24 mouse cellular contexts compared by ENCODE assay signal in genomic region chr6:86164028-86164427, GRCm38 (mm10).
"Had no signal": no experiment of that assay in that cellular context is flagged by ENCODE, and none has a peak within 500 bp of the region (broad histone marks: within the 10 kb centered on the region; RNA-seq: fewer than 3 reads in every experiment).

No protein-coding gene starts in this region.

- H3K9ac ChIP-seq: forebrain, postnatal 0 days; heart, embryonic 13.5 days; heart, embryonic 15.5 days; hindbrain, embryonic 13.5 days; hindbrain, embryonic 15.5 days; kidney, embryonic 15.5 days; limb, embryonic 13.5 days; limb, embryonic 15.5 days; liver, embryonic 12.5 days had no signal

- H3K36me3 ChIP-seq: heart, embryonic 13.5 days; heart, embryonic 15.5 days; hindbrain, embryonic 13.5 days; hindbrain, embryonic 15.5 days; kidney, embryonic 15.5 days; limb, embryonic 13.5 days; limb, embryonic 15.5 days; liver, embryonic 12.5 days had no signal

- DNase-seq: forebrain, postnatal 0 days; gastrocnemius, postnatal 14 days; gastrocnemius, postnatal 36 days; heart, adult 18-20 months; kidney, adult 11 months; kidney, adult 2 months; kidney, adult 9 months; kidney, postnatal 14 days; kidney, postnatal 36 days; layer of hippocampus, adult 9-11 months; layer of hippocampus, postnatal 36 days; left cerebral cortex, postnatal 4 days had no signal

- H3K4me1 ChIP-seq: heart, embryonic 13.5 days; heart, embryonic 15.5 days; hindbrain, embryonic 15.5 days; limb, embryonic 13.5 days; limb, embryonic 15.5 days; liver, embryonic 12.5 days had no signal

- H3K4me3 ChIP-seq: heart, embryonic 13.5 days; heart, embryonic 15.5 days; hindbrain, embryonic 13.5 days; hindbrain, embryonic 15.5 days; kidney, embryonic 15.5 days; limb, embryonic 13.5 days; limb, embryonic 15.5 days; liver, embryonic 12.5 days had no signal

- H3K27ac ChIP-seq: heart, embryonic 13.5 days; heart, embryonic 15.5 days; hindbrain, embryonic 13.5 days; hindbrain, embryonic 15.5 days; hindbrain, postnatal 0 days; kidney, embryonic 15.5 days; kidney, postnatal 0 days; limb, embryonic 13.5 days; limb, embryonic 15.5 days; liver, embryonic 12.5 days had no signal

- H3K27me3 ChIP-seq: heart, embryonic 13.5 days; heart, embryonic 15.5 days; hindbrain, embryonic 13.5 days; hindbrain, embryonic 15.5 days; kidney, embryonic 15.5 days; limb, embryonic 13.5 days; limb, embryonic 15.5 days had no signal

- H3K9me3 ChIP-seq: heart, embryonic 13.5 days; heart, embryonic 15.5 days; hindbrain, embryonic 13.5 days; hindbrain, embryonic 15.5 days; kidney, embryonic 15.5 days; limb, embryonic 13.5 days; limb, embryonic 15.5 days; liver, embryonic 12.5 days had no signal

- ATAC-seq: forebrain, postnatal 0 days; hindbrain, postnatal 0 days; intestine, embryonic 16.5 days; liver, embryonic 12.5 days had no signal

- H3K4me2 ChIP-seq: heart, embryonic 11.5 days; heart, embryonic 13.5 days; heart, embryonic 15.5 days; hindbrain, embryonic 13.5 days; hindbrain, embryonic 15.5 days; kidney, embryonic 15.5 days; limb, embryonic 13.5 days; limb, embryonic 15.5 days; liver, embryonic 12.5 days had no signal
